Mouse (Mus musculus): ENCODE results near the gene Elmo3. TPM values are rescaled to one million over a fixed set of nuclear protein-coding genes. Genes with fewer than 3 reads are reported as not detected.

Gene Elmo3
- polyA plus RNA-seq, 1 experiment from 2014 or later: 1.3 TPM

GRCm38 (mm10) chr8:105264024-105264982 lies 41.1 kb upstream of the Elmo3 start, which contains the start of the genes Tradd and Fbxl8:
Gene Tradd, minus strand, starts transcription at chr8:105264609.
Gene Fbxl8, plus strand, starts transcription at chr8:105264648.
- Histone ChIP-seq H3K4me2 (ENCODE audit: low read length) (peak within 1 kb of the TSS; percentile 89), H3K36me3 (ENCODE audit: control insufficient read depth, insufficient read depth) (no peaks in the 10 kb centered on the region), H3K27me3 (replicated peaks; ENCODE audit: control insufficient read depth, insufficient read depth, low read length) (peaks cover 78% of the 10 kb centered on the region), H3K4me3 (replicated peaks; ENCODE audit: low read length) (peak within 1 kb of the TSS; percentile 73), H3K27ac (ENCODE audit: low read length) (no peak within 1 kb of the TSS), H3K4me1 (replicated peaks; ENCODE audit: control insufficient read depth, insufficient read depth, low read length) (peaks cover 29% of the 10 kb centered on the region), H3K9ac (replicated peaks; ENCODE audit: low read depth, low read length) (peak within 1 kb of the TSS; percentile 73), H3K9me3 (ENCODE audit: control insufficient read depth, low read length) (peaks cover 5% of the 10 kb centered on the region)
- WGBS: under 1% methylated on average over 48 of the region's 54 CpGs
- ATAC-seq: peak; percentile 34

- peaks cover 29% of the 10 kb centered on the region for H3K4me1 ChIP-seq (replicated peaks; ENCODE audit: control insufficient read depth, insufficient read depth, low read length)
- peaks cover 79% of the 10 kb centered on the region for H3K27me3 ChIP-seq (replicated peaks; ENCODE audit: control insufficient read depth, insufficient read depth, low read length)
- H3K4me3 ChIP-seq (replicated peaks; ENCODE audit: low read length): peak overlapping the region; percentile 73
- WGBS: 16% methylated on average over 10 of the region's 10 CpGs
- no peak overlapping the region; the same call in 1 of the 2 replicates for H3K9ac ChIP-seq (replicated peaks; ENCODE audit: low read depth, low read length)
- H3K4me2 ChIP-seq (ENCODE audit: low read length): peak overlapping the region; percentile 89
- H3K27ac ChIP-seq (ENCODE audit: low read length): no peak overlapping the region
- peaks cover 5% of the 10 kb centered on the region for H3K9me3 ChIP-seq (ENCODE audit: control insufficient read depth, low read length)
- ATAC-seq: no peak
- no peaks in the 10 kb centered on the region for H3K36me3 ChIP-seq (ENCODE audit: control insufficient read depth, insufficient read depth)
Measured at GRCm38 (mm10) chr8:105265128-105265527, 40.3 kb upstream of the Elmo3 start.

- no peaks in the 10 kb centered on the region for H3K36me3 ChIP-seq (ENCODE audit: control insufficient read depth, insufficient read depth)
- H3K27ac ChIP-seq (ENCODE audit: low read length): no peak overlapping the region
- H3K4me2 ChIP-seq (ENCODE audit: low read length): no peak overlapping the region
- no peak overlapping the region for H3K4me3 ChIP-seq (replicated peaks; ENCODE audit: low read length)
- peaks cover 35% of the 10 kb centered on the region for H3K4me1 ChIP-seq (replicated peaks; ENCODE audit: control insufficient read depth, insufficient read depth, low read length)
- H3K9ac ChIP-seq (replicated peaks; ENCODE audit: low read depth, low read length): no peak overlapping the region
- no peak for ATAC-seq
- peaks cover 3% of the 10 kb centered on the region; the same call in 1 of the 2 replicates for H3K9me3 ChIP-seq (ENCODE audit: control insufficient read depth, low read length)
- 6% methylated on average over 13 of the region's 13 CpGs for WGBS
- peaks cover 79% of the 10 kb centered on the region for H3K27me3 ChIP-seq (replicated peaks; ENCODE audit: control insufficient read depth, insufficient read depth, low read length)
Measured at GRCm38 (mm10) chr8:105266775-105267174, 38.6 kb upstream of the Elmo3 start.

GRCm38 (mm10) chr8:105268342-105269074 lies 36.9 kb upstream of the Elmo3 start:
- Histone ChIP-seq H3K4me2 (ENCODE audit: low read length) (peak overlapping the region; percentile 90), H3K4me3 (replicated peaks; ENCODE audit: low read length) (peak overlapping the region; percentile 57)

GRCm38 (mm10) chr8:105269075-105269458 lies 36.3 kb upstream of the Elmo3 start:
- H3K4me2 ChIP-seq (ENCODE audit: low read length): peak overlapping the region; percentile 90
- no peak for ATAC-seq
- H3K4me1 ChIP-seq (replicated peaks; ENCODE audit: control insufficient read depth, insufficient read depth, low read length): peaks cover 33% of the 10 kb centered on the region
- H3K27me3 ChIP-seq (replicated peaks; ENCODE audit: control insufficient read depth, insufficient read depth, low read length): peaks cover 91% of the 10 kb centered on the region
- H3K9ac ChIP-seq (replicated peaks; ENCODE audit: low read depth, low read length): peak overlapping the region; percentile 61
- H3K4me3 ChIP-seq (replicated peaks; ENCODE audit: low read length): peak overlapping the region; percentile 57
- H3K27ac ChIP-seq (ENCODE audit: low read length): no peak overlapping the region
- H3K9me3 ChIP-seq (ENCODE audit: control insufficient read depth, low read length): peaks cover 3% of the 10 kb centered on the region; the same call in 1 of the 2 replicates
- WGBS: 1% methylated on average over 10 of the region's 10 CpGs
- H3K36me3 ChIP-seq (ENCODE audit: control insufficient read depth, insufficient read depth): no peaks in the 10 kb centered on the region

More at GRCm38 (mm10) chr8:105268342-105269074, 36.9 kb upstream of the Elmo3 start:
- peak overlapping the region; percentile 61 for H3K9ac ChIP-seq (replicated peaks; ENCODE audit: low read depth, low read length)
- peaks cover 3% of the 10 kb centered on the region; the same call in 1 of the 2 replicates for H3K9me3 ChIP-seq (ENCODE audit: control insufficient read depth, low read length)
- H3K27ac ChIP-seq (ENCODE audit: low read length): no peak overlapping the region
- H3K27me3 ChIP-seq (replicated peaks; ENCODE audit: control insufficient read depth, insufficient read depth, low read length): peaks cover 92% of the 10 kb centered on the region
- no peaks in the 10 kb centered on the region for H3K36me3 ChIP-seq (ENCODE audit: control insufficient read depth, insufficient read depth)
- H3K4me1 ChIP-seq (replicated peaks; ENCODE audit: control insufficient read depth, insufficient read depth, low read length): peaks cover 35% of the 10 kb centered on the region
- WGBS: under 1% methylated on average over 65 of the region's 65 CpGs
- ATAC-seq: peak; percentile 92

- Histone ChIP-seq H3K4me3 (replicated peaks; ENCODE audit: low read length) (peak within 1 kb of the TSS; percentile 57), H3K27me3 (replicated peaks; ENCODE audit: control insufficient read depth, insufficient read depth, low read length) (peaks cover 94% of the 10 kb centered on the region), H3K9ac (replicated peaks; ENCODE audit: low read depth, low read length) (peak within 1 kb of the TSS; percentile 61), H3K36me3 (ENCODE audit: control insufficient read depth, insufficient read depth) (no peaks in the 10 kb centered on the region), H3K4me1 (replicated peaks; ENCODE audit: control insufficient read depth, insufficient read depth, low read length) (peaks cover 31% of the 10 kb centered on the region), H3K27ac (ENCODE audit: low read length) (no peak within 1 kb of the TSS), H3K9me3 (ENCODE audit: control insufficient read depth, low read length) (peaks cover 3% of the 10 kb centered on the region; the same call in 1 of the 2 replicates), H3K4me2 (ENCODE audit: low read length) (peak within 1 kb of the TSS; percentile 90)
- no peak for ATAC-seq
- WGBS: under 1% methylated on average over 42 of the region's 42 CpGs
Measured at GRCm38 (mm10) chr8:105269461-105269947, 35.9 kb upstream of the Elmo3 start, which contains the start of gene Hsf4. Gene Hsf4, plus strand, starts transcription at chr8:105269801.

GRCm38 (mm10) chr8:105270101-105270915 lies 35.1 kb upstream of the Elmo3 start:
- WGBS: 1% methylated on average over 39 of the region's 39 CpGs
- H3K9ac ChIP-seq (replicated peaks; ENCODE audit: low read depth, low read length): peak overlapping the region; percentile 61; the same call in 1 of the 2 replicates
- ATAC-seq: no peak

GRCm38 (mm10) chr8:105270916-105271186 lies 34.5 kb upstream of the Elmo3 start:
- no peaks in the 10 kb centered on the region for H3K36me3 ChIP-seq (ENCODE audit: control insufficient read depth, insufficient read depth)
- peaks cover 3% of the 10 kb centered on the region; the same call in 1 of the 2 replicates for H3K9me3 ChIP-seq (ENCODE audit: control insufficient read depth, low read length)
- H3K4me1 ChIP-seq (replicated peaks; ENCODE audit: control insufficient read depth, insufficient read depth, low read length): peaks cover 31% of the 10 kb centered on the region
- ATAC-seq: no peak
- no peak overlapping the region for H3K9ac ChIP-seq (replicated peaks; ENCODE audit: low read depth, low read length)
- WGBS: 2% methylated on average over 11 of the region's 11 CpGs
- H3K4me3 ChIP-seq (replicated peaks; ENCODE audit: low read length): 0 out of 2 replicates have a peak overlapping the region, but pooled peaks have one; percentile 2
- peak overlapping the region; percentile 12 for H3K4me2 ChIP-seq (ENCODE audit: low read length)
- no peak overlapping the region for H3K27ac ChIP-seq (ENCODE audit: low read length)
- peaks cover 92% of the 10 kb centered on the region for H3K27me3 ChIP-seq (replicated peaks; ENCODE audit: control insufficient read depth, insufficient read depth, low read length)

More at GRCm38 (mm10) chr8:105270101-105270915, 35.1 kb upstream of the Elmo3 start:
- H3K27ac ChIP-seq (ENCODE audit: low read length): no peak overlapping the region
- peak overlapping the region; percentile 57; the same call in 1 of the 2 replicates for H3K4me3 ChIP-seq (replicated peaks; ENCODE audit: low read length)
- peaks cover 93% of the 10 kb centered on the region for H3K27me3 ChIP-seq (replicated peaks; ENCODE audit: control insufficient read depth, insufficient read depth, low read length)
- peaks cover 3% of the 10 kb centered on the region; the same call in 1 of the 2 replicates for H3K9me3 ChIP-seq (ENCODE audit: control insufficient read depth, low read length)
- H3K4me2 ChIP-seq (ENCODE audit: low read length): peak overlapping the region; percentile 90
- H3K4me1 ChIP-seq (replicated peaks; ENCODE audit: control insufficient read depth, insufficient read depth, low read length): peaks cover 25% of the 10 kb centered on the region
- no peaks in the 10 kb centered on the region for H3K36me3 ChIP-seq (ENCODE audit: control insufficient read depth, insufficient read depth)

All from forebrain, embryonic 16.5 days (tissue).